14 mouse cellular contexts compared by ENCODE assay signal in genomic region chr11:41682991-41683390, GRCm38 (mm10).
"Had no signal": no experiment of that assay in that cellular context is flagged by ENCODE, and none has a peak within 500 bp of the region (broad histone marks: within the 10 kb centered on the region; RNA-seq: fewer than 3 reads in every experiment).

No protein-coding gene starts in this region.

- H3K4me1 ChIP-seq: limb, embryonic 10.5 days; limb, embryonic 13.5 days; liver, embryonic 13.5 days had no signal

- H3K4me2 ChIP-seq: limb, embryonic 13.5 days; liver, embryonic 13.5 days had no signal

- H3K27ac ChIP-seq: limb, embryonic 10.5 days; limb, embryonic 13.5 days; liver, embryonic 13.5 days had no signal

- H3K9me3 ChIP-seq: limb, embryonic 10.5 days; limb, embryonic 13.5 days; liver, embryonic 13.5 days had no signal

- ATAC-seq: intestine, embryonic 16.5 days had no signal

- H3K27me3 ChIP-seq: limb, embryonic 13.5 days; liver, embryonic 13.5 days had no signal

- H3K9ac ChIP-seq: limb, embryonic 13.5 days; liver, embryonic 13.5 days had no signal

- DNase-seq: kidney, adult 18-20 months; kidney, adult 9 months; kidney, postnatal 14 days; kidney, postnatal 4 days; liver, embryonic 13.5 days; lung, adult 2 months; lung, postnatal 14 days; lung, postnatal 4 days; thymus, adult 18-20 months; thymus, postnatal 36 days had no signal

- H3K4me3 ChIP-seq: limb, embryonic 10.5 days; limb, embryonic 13.5 days; liver, embryonic 13.5 days; myocyte had no signal

- H3K36me3 ChIP-seq: limb, embryonic 10.5 days; limb, embryonic 13.5 days; liver, embryonic 13.5 days had no signal
